Mouse (Mus musculus): ENCODE results near the gene Olfr1107. TPM values are rescaled to one million over a fixed set of nuclear protein-coding genes. Genes with fewer than 3 reads are reported as not detected.

The Olfr1107 gene
- not detected for polyA plus RNA-seq (2012; fragmentation: generic; extraction: Trizol)

DNA sequence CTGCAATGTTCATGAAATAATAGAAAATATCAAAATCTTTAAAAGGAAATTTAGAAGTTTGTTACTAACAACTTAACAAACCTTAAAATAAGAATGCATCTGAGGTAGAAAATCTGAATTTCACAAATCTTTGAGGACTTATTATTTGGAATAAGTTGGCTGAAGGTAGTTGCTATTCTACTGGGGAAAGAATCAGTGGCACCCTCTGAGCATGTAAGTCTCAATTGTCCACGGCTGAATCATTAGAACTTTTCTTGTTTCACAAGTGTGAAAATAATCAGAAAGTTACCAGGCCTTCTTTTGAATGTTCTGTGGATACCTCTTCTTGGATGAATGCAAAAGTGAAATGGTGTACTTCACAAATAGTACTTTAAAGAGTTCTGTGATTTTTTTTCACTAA, at the start of gene Olfr1107:
Gene Olfr1107, minus strand, starts transcription at position 101 of the 400 bp plus-strand sequence.
- no peak within 1 kb of the TSS for H3K4me3 ChIP-seq
- H3ac ChIP-seq (ENCODE audit: control insufficient read depth, insufficient read length): no peak within 1 kb of the TSS
- no peak within 1 kb of the TSS for H3K4me2 ChIP-seq (ENCODE audit: low read depth)
- H3K27me3 ChIP-seq (ENCODE audit: control insufficient read depth, insufficient read depth, insufficient read length): no peaks in the 10 kb centered on the region
- TF ChIP-seq POLR2AphosphoS2 (IDR thresholded peaks at IDR 0.05; ENCODE audit: insufficient read length, low read depth) (no peak), TCF12 (IDR thresholded peaks at IDR 0.05; ENCODE audit: insufficient read depth, poor library complexity, severe bottlenecking) (no peak), MYOD1 (IDR thresholded peaks at IDR 0.05; ENCODE audit: control insufficient read depth in 1 of 3, insufficient read length in 2 of 3, low read depth in 2 of 3) (no peak), POLR2A (IDR thresholded peaks at IDR 0.05; ENCODE audit: insufficient read length, low read depth) (no peak), REST (IDR thresholded peaks at IDR 0.05; ENCODE audit: insufficient read depth, insufficient read length) (no peak), E2F4 (IDR thresholded peaks at IDR 0.05; ENCODE audit: insufficient read depth) (no peak), MYOG (IDR thresholded peaks at IDR 0.05; ENCODE audit: control insufficient read depth in 1 of 3, insufficient read depth in 1 of 3, insufficient read length in 2 of 3, low read depth in 2 of 3) (no peak), MAX (IDR thresholded peaks at IDR 0.05; ENCODE audit: low read depth) (no peak)
- no peaks in the 10 kb centered on the region for H3K36me3 ChIP-seq (ENCODE audit: control insufficient read depth, insufficient read depth)
- no peaks in the 10 kb centered on the region for H3K79me2 ChIP-seq (ENCODE audit: control insufficient read depth, insufficient read depth)

DNA sequence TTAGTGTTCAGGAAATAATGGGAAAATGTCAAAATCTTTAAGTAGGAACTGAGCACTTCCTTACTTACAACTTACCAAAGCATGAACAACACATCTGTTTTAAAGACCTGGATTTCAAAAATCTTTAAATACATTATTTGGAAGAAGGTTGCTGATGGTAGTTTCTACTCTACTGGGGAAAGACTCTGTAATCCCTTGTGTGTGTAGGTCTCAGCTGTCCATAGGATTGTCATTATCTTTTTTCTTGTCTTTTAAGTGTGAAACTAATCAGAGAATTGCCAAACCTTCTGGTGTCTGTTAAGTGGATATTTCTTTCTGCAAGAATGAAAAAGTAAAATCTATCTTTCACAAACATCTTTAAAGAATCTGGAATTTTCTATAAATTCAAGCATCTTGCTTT, 38.9 kb upstream of the Olfr1107 start, which contains the start of gene Olfr259:
Gene Olfr259, minus strand, starts transcription at position 101 of the 400 bp plus-strand sequence.
- no peak within 1 kb of the TSS for H3K4me2 ChIP-seq (ENCODE audit: low read depth)
- no peaks in the 10 kb centered on the region for H3K79me2 ChIP-seq (ENCODE audit: control insufficient read depth, insufficient read depth)
- no peaks in the 10 kb centered on the region for H3K36me3 ChIP-seq (ENCODE audit: control insufficient read depth, insufficient read depth)
- no peak for TF ChIP-seq REST (IDR thresholded peaks at IDR 0.05; ENCODE audit: insufficient read depth, insufficient read length)
- TF ChIP-seq SRF (IDR thresholded peaks at IDR 0.05; ENCODE audit: control insufficient read depth, insufficient read length, low read depth): no peak
- no peak for TF ChIP-seq USF1 (IDR thresholded peaks at IDR 0.05; ENCODE audit: low read depth)
- no peak for TF ChIP-seq POLR2A (IDR thresholded peaks at IDR 0.05; ENCODE audit: insufficient read length, low read depth)
- TF ChIP-seq MAX (IDR thresholded peaks at IDR 0.05; ENCODE audit: low read depth): no peak
- TF ChIP-seq POLR2AphosphoS2 (IDR thresholded peaks at IDR 0.05; ENCODE audit: insufficient read length, low read depth): no peak
- TF ChIP-seq TCF12 (IDR thresholded peaks at IDR 0.05; ENCODE audit: insufficient read depth, poor library complexity, severe bottlenecking): no peak
- no peak for TF ChIP-seq E2F4 (IDR thresholded peaks at IDR 0.05; ENCODE audit: insufficient read depth)
- TF ChIP-seq TCF3 (IDR thresholded peaks at IDR 0.05; ENCODE audit: insufficient read length, low read depth): no peak
- no peak for TF ChIP-seq MYOD1 (IDR thresholded peaks at IDR 0.05; ENCODE audit: control insufficient read depth in 1 of 3, insufficient read length in 2 of 3, low read depth in 2 of 3)
- TF ChIP-seq MYOG (IDR thresholded peaks at IDR 0.05; ENCODE audit: control insufficient read depth in 1 of 3, insufficient read depth in 1 of 3, insufficient read length in 2 of 3, low read depth in 2 of 3): no peak
- no peak for TF ChIP-seq CEBPB (IDR thresholded peaks at IDR 0.05; ENCODE audit: insufficient read depth, poor library complexity, severe bottlenecking)
- no peaks in the 10 kb centered on the region for H3K27me3 ChIP-seq (ENCODE audit: control insufficient read depth, insufficient read depth, insufficient read length)
- no peak within 1 kb of the TSS for H3K4me3 ChIP-seq
- no peak within 1 kb of the TSS for H3ac ChIP-seq (ENCODE audit: control insufficient read depth, insufficient read length)

DNA sequence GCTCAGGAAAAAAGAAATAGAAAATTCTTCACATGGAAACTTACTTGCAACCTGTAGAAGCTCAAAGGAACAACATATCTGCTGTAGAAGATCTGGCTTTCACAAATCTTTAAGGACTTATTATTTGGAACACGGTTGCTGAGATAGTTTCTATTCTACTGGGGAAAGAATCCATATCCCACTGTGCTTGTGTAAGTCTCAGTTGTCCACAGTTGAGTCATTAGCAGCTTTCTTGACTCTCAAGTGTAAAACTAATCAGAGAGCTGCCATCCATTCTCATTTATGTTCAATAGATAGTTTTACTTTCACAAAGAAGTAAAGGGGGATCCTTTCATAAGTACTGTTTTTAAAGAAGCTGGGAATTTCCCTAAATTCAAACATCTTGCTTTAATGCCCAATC, 20.3 kb upstream of the Olfr1107 start, which contains the start of gene Olfr1109:
Gene Olfr1109, minus strand, starts transcription at position 101 of the 400 bp plus-strand sequence.
- Histone ChIP-seq H3K36me3 (ENCODE audit: control insufficient read depth, insufficient read depth) (no peaks in the 10 kb centered on the region), H3ac (ENCODE audit: control insufficient read depth, insufficient read length) (no peak within 1 kb of the TSS), H3K4me2 (ENCODE audit: low read depth) (no peak within 1 kb of the TSS), H3K79me2 (ENCODE audit: control insufficient read depth, insufficient read depth) (no peaks in the 10 kb centered on the region), H3K27me3 (ENCODE audit: control insufficient read depth, insufficient read depth, insufficient read length) (no peaks in the 10 kb centered on the region), H3K4me3 (no peak within 1 kb of the TSS)
- no peak for TF ChIP-seq MAX (IDR thresholded peaks at IDR 0.05; ENCODE audit: low read depth)
- no peak for TF ChIP-seq REST (IDR thresholded peaks at IDR 0.05; ENCODE audit: insufficient read depth, insufficient read length)
- TF ChIP-seq POLR2AphosphoS2 (IDR thresholded peaks at IDR 0.05; ENCODE audit: insufficient read length, low read depth): no peak
- no peak for TF ChIP-seq MYOD1 (IDR thresholded peaks at IDR 0.05; ENCODE audit: control insufficient read depth in 1 of 3, insufficient read length in 2 of 3, low read depth in 2 of 3)
- TF ChIP-seq POLR2A (IDR thresholded peaks at IDR 0.05; ENCODE audit: insufficient read length, low read depth): no peak
- no peak for TF ChIP-seq SRF (IDR thresholded peaks at IDR 0.05; ENCODE audit: control insufficient read depth, insufficient read length, low read depth)
- no peak for TF ChIP-seq TCF3 (IDR thresholded peaks at IDR 0.05; ENCODE audit: insufficient read length, low read depth)
- TF ChIP-seq MYOG (IDR thresholded peaks at IDR 0.05; ENCODE audit: control insufficient read depth in 1 of 3, insufficient read depth in 1 of 3, insufficient read length in 2 of 3, low read depth in 2 of 3): no peak
- TF ChIP-seq USF1 (IDR thresholded peaks at IDR 0.05; ENCODE audit: low read depth): no peak
- no peak for TF ChIP-seq E2F4 (IDR thresholded peaks at IDR 0.05; ENCODE audit: insufficient read depth)
- TF ChIP-seq TCF12 (IDR thresholded peaks at IDR 0.05; ENCODE audit: insufficient read depth, poor library complexity, severe bottlenecking): no peak
- no peak for TF ChIP-seq CEBPB (IDR thresholded peaks at IDR 0.05; ENCODE audit: insufficient read depth, poor library complexity, severe bottlenecking)

DNA sequence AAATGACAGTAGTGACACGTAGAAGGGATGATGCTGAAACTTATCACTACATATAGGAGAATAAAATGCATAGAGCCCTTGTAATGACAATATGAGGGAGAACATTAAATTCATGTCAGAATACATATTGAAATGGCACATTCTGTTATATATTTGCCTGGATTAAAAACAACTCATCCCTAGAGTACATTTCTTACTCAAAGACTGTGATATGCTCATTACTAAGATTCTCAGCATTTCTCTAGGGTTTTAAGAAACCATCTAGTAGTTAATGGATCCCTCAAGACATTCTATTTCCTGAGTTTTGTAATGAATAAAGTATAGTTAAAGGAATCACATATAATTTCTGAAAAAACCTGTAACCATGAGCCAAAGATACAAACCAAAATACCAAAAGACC, 23.4 kb downstream of the Olfr1107 start, which contains the start of gene Olfr1106:
Gene Olfr1106, minus strand, starts transcription at position 101 of the 400 bp plus-strand sequence.
- Histone ChIP-seq H3ac (ENCODE audit: control insufficient read depth, insufficient read length) (no peak within 1 kb of the TSS), H3K4me2 (ENCODE audit: low read depth) (no peak within 1 kb of the TSS), H3K27me3 (ENCODE audit: control insufficient read depth, insufficient read depth, insufficient read length) (no peaks in the 10 kb centered on the region), H3K79me2 (ENCODE audit: control insufficient read depth, insufficient read depth) (no peaks in the 10 kb centered on the region), H3K4me3 (no peak within 1 kb of the TSS), H3K36me3 (ENCODE audit: control insufficient read depth, insufficient read depth) (no peaks in the 10 kb centered on the region)
- no peak for TF ChIP-seq MYOG (IDR thresholded peaks at IDR 0.05; ENCODE audit: control insufficient read depth in 1 of 3, insufficient read depth in 1 of 3, insufficient read length in 2 of 3, low read depth in 2 of 3)
- TF ChIP-seq E2F4 (IDR thresholded peaks at IDR 0.05; ENCODE audit: insufficient read depth): no peak
- no peak for TF ChIP-seq MAX (IDR thresholded peaks at IDR 0.05; ENCODE audit: low read depth)
- no peak for TF ChIP-seq MYOD1 (IDR thresholded peaks at IDR 0.05; ENCODE audit: control insufficient read depth in 1 of 3, insufficient read length in 2 of 3, low read depth in 2 of 3)
- no peak for TF ChIP-seq TCF3 (IDR thresholded peaks at IDR 0.05; ENCODE audit: insufficient read length, low read depth)

DNA sequence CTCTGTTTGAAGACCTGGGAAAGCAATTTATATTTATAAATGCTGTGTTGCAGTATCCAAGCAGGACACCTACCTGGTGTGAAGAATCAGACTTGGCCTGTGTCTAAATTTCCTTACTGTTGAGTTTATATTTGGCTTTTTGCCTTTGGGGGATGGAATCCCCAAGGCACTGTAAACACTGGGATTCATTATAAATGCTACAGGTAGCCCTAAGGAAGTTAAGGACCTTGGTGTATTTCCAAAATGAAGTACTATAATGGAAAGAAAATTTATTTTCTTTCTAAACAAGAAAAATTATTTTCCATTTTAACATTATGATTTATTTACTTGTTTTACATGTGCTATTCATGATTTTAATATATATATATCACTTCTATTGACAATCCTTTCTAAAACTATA, 39.2 kb downstream of the Olfr1107 start, which contains the start of gene Olfr1105:
Gene Olfr1105, minus strand, starts transcription at position 101 of the 400 bp plus-strand sequence.
- Histone ChIP-seq H3K36me3 (ENCODE audit: control insufficient read depth, insufficient read depth) (no peaks in the 10 kb centered on the region), H3ac (ENCODE audit: control insufficient read depth, insufficient read length) (no peak within 1 kb of the TSS), H3K27me3 (ENCODE audit: control insufficient read depth, insufficient read depth, insufficient read length) (no peaks in the 10 kb centered on the region), H3K79me2 (ENCODE audit: control insufficient read depth, insufficient read depth) (no peaks in the 10 kb centered on the region), H3K4me2 (ENCODE audit: low read depth) (no peak within 1 kb of the TSS), H3K4me3 (no peak within 1 kb of the TSS)
- TF ChIP-seq CEBPB (IDR thresholded peaks at IDR 0.05; ENCODE audit: insufficient read depth, poor library complexity, severe bottlenecking): no peak
- no peak for TF ChIP-seq MYOG (IDR thresholded peaks at IDR 0.05; ENCODE audit: control insufficient read depth in 1 of 3, insufficient read depth in 1 of 3, insufficient read length in 2 of 3, low read depth in 2 of 3)
- no peak for TF ChIP-seq POLR2A (IDR thresholded peaks at IDR 0.05; ENCODE audit: insufficient read length, low read depth)
- TF ChIP-seq MAX (IDR thresholded peaks at IDR 0.05; ENCODE audit: low read depth): no peak
- no peak for TF ChIP-seq TCF3 (IDR thresholded peaks at IDR 0.05; ENCODE audit: insufficient read length, low read depth)
- TF ChIP-seq E2F4 (IDR thresholded peaks at IDR 0.05; ENCODE audit: insufficient read depth): no peak
- TF ChIP-seq TCF12 (IDR thresholded peaks at IDR 0.05; ENCODE audit: insufficient read depth, poor library complexity, severe bottlenecking): no peak
- TF ChIP-seq REST (IDR thresholded peaks at IDR 0.05; ENCODE audit: insufficient read depth, insufficient read length): no peak
- TF ChIP-seq MYOD1 (IDR thresholded peaks at IDR 0.05; ENCODE audit: control insufficient read depth in 1 of 3, insufficient read length in 2 of 3, low read depth in 2 of 3): no peak
- TF ChIP-seq USF1 (IDR thresholded peaks at IDR 0.05; ENCODE audit: low read depth): no peak
- no peak for TF ChIP-seq SRF (IDR thresholded peaks at IDR 0.05; ENCODE audit: control insufficient read depth, insufficient read length, low read depth)
- TF ChIP-seq POLR2AphosphoS2 (IDR thresholded peaks at IDR 0.05; ENCODE audit: insufficient read length, low read depth): no peak
